Mouse (Mus musculus) small intestine, adult 2 months (tissue): ENCODE data around the gene Tspan31.
"Not testable (repeated sequence)": the region's sequence is repeated elsewhere in the genome, so short reads cannot be mapped to it uniquely, and the experiment has no call there.

ENCODE experiments used
- CTCF ChIP-seq: fragments of 200-500 bp; IDR thresholded peaks from 2 replicates; pipeline ENCODE4 v1.5.1; 2012; ENCODE audit warnings: low read depth, mild to moderate bottlenecking, control low read depth, inconsistent platforms, low read length, moderate library complexity, mixed read lengths; ENCODE audit not compliant: insufficient replicate concordance, insufficient read length; ENCODE audit errors: extremely low read depth
- POLR2A ChIP-seq: fragments of 200-500 bp; IDR thresholded peaks from 2 replicates; pipeline ENCODE4 v1.6.1; 2012; ENCODE audit warnings: low read depth, mild to moderate bottlenecking, control low read depth, inconsistent platforms, low read length, moderate library complexity

- not testable (repeated sequence) for TF ChIP-seq CTCF, POLR2A
These were observed 2.2 kb upstream of the Tspan31 start for GRCm38 (mm10) chr10:127072270-127072669.
